Mouse (Mus musculus): ENCODE measurements around the gene P2ry14.

Gene P2ry14

DNA sequence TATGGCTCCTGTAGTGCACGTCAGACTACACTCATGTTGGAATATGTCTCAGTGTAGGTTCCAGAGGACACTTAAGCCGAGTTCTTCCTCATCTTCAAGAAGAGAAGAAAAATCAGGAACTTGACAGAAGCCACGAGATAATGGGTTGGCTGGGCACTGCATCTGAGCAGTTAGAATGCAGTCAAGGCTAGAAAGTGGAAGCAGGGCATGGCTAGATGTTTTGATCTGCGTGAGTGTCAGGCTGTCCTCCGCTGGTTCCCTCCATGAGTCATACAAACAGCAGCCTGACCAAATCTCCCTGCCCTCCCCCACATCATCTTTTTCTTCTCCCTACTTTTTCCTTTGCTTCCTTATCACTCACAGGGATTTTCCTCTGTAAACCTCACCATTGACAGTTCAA lies at the start of gene P2ry14:
P2ry14 (minus strand) TSS at position 195 of the 400 bp plus-strand sequence.
- DNase-seq, result no peak

DNA sequence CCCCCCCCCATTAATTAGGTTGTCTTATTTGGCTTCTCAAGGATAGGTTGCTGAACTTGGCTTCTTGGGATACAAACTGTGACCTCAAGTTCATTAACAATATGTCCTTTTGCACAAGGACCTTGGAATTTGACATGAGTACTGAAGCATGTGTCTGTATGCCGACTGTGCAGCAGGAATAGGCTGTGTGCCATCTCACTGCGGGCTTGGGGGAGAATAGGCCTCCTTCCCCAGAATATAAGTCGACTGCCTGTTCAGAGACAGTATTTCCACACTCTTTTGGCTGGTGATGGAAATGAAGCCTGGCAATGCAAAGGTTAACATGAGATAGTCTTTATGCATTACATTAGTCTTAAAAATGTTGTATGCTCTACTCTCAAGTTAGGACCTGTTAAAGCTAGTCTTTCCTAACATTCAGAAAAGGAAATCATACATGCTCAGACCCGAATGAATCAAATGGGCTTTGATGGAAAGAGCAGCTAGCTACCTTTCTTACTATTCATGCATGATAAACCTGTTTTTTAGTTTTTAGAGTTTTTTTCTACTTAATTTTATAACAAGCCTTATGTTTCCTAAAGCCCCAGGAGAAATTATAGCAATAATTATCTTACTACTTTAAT lies 44.0 kb upstream of the P2ry14 start:
- DNase-seq, result no peak

DNA sequence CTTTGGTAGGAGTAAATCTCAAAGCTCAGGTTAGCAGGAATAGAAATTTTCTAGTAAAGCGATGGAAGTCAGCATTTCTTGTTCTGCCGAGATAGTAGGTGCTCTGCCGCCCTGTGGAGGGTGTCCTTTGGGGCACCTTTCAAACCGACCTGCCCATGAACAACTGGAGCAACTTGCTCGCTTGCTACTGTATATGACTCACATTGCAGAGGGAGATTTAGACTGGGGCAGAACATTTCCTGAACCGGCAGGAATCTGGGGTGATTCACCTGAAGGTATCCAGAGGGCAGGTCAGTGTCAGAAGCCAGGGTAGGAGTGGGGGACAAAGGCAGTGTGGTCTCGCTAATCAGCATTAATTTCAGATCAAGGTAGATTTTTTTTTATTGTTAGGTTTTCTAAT lies 41.5 kb upstream of the P2ry14 start, which contains the start of gene Gpr87:
Gpr87 (minus strand) TSS at position 167 of the 400 bp plus-strand sequence.
- no peak for DNase-seq

DNA sequence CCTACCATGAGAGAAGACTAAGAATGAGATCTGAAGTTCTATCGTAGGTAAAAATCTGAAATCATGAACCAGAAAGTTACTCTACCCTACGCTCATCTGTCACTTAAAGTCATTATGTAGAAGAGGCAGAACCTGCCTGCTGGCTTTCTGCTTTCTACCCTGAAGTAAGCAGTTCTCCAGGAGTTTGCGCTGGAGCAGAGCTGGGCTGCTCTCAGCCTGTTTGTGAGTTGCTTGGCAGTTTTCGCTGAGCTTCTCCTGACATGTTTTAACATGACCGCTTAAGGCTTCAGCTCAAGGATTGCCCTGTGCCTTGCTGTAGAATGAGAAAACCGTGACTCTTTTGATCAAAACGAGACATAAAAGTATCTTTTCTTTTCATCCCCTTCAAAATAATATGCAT lies 40.7 kb upstream of the P2ry14 start:
- DNase-seq, result no peak

DNA sequence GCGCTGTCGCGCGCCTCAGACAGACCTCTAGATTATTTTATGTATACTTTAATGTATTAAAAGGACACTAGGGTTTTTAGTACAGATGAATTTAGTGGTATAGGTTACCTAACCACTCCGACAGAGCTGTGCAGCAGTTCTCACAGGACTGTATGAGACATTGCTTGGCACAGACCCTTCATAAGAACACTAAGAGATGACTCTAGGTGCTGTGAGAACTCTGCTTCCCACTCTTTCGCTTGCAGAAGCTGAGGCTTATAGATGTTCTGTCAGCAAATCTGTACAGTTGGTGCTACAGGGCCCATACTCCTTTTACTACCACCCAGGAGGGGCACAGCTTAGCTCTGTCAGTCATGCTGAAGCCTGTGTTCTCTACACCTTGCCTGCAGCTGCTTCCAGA lies 38.3 kb upstream of the P2ry14 start:
- DNase-seq, result no peak

DNA sequence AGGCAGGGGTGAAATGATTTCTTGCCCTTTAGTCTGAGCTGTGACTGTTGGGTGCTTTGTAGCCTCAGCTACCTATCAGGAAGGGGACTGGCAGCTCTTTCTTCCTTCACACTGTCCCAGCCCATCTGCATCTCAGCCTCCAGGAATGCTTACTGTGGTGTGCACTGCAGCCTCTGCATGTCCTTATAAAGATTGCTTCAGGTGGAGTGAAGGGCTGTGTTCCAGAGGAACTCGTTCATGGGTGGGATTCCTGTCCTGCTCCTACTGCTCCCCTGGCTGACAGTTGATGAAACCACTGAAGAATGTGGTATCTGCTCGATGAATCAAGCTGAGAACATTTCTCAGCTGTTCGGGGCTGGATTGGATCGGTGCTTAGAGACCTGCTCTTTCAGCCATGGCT lies 33.9 kb upstream of the P2ry14 start:
- no peak for DNase-seq

DNA sequence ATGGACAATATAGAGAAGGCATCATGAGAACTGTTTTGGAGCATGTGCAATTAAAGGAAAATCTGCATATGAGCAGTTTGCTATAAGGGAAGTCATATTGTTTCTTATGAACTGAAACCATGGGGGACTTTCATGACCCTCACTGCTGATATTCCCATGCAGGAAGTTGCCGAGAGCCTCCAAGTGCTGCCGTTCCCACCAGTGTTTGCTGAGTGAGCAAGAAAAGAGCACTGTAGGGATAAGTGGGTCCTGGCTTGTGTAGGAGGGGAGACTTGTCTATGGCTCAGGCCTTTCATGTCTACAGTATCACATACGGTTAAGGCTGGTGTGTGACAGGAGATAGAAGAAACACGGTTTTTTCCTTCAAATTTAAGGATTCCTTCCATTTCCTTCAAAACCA lies 32.2 kb upstream of the P2ry14 start:
- no peak for DNase-seq

DNA sequence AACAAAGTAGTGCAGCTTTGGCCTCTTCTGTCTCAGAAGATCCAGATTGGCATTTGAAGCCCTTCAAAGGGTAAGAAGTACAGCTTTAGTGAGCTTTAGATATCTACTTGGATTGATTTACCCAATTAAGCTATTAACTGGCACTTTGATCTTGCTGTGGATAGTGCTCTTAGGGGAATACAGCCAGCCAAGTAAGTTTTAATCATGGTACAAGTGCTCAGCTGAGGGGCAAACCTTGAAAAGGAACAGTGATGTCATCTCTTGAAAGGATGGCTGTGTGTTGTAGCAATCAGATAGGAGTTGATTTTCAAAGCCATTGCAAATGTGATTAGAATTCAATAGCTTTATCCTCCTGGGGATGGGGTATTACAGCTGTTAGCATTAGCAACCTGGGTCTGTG lies 28.7 kb upstream of the P2ry14 start:
- DNase-seq, result no peak

DNA sequence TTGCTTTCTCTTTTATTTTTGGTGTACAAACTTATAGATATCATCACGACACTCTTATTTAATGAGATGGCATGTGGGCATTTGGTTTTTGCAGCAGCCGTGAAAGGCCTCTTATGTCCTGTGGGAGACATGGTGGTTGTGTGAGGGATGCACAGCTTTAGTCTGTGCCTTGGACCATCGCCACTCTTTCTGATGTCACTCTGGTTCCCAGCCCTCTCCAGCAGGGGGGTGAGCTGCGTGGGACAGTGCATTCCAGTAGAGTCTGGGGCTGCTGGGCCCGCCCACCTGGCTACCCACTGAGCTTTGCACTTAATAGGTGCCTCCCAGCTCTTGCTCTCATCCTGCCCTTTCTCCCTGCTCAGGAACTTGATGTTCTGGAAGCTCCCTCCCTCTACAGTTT lies 27.7 kb upstream of the P2ry14 start:
- DNase-seq, result no peak

DNA sequence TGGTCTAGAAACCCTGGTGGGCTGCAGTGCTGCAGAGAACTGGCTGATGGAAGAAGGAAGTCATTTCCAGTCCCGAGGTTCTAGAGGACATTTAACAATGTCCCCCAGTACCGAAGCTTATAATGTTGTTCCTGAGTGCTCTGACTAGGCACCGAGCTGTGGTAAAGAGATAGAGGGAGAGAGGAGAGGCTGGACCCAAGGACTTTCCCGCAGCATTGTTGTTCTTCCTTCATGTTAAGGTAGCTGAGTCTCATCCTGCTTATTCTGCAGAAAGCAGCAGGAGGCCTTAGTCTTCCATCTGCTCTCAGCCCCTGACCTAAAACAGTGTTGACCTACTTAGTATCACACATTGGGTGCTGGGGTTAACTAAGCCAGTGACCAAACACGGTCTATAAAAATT lies 23.5 kb upstream of the P2ry14 start:
- DNase-seq, result no peak

DNA sequence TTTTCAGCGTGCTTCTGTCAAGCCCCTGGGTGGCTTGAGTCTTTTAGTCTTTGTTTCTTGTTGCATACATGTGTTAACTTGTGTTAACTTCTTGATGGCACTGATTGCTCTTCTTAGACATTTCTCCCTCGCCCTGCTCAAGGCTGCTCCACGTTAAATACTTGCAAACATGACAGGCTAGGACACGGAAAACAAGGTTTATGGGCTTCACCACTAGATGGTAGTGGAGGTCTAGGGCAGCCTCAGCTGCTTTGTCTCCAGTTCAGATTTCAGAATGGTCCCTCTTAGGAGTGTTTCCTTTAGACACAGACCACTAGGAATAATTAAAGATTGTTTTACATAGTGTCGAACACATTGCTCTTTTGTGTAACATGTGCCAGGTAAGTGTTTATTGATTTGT lies 21.8 kb upstream of the P2ry14 start:
- no peak for DNase-seq

DNA sequence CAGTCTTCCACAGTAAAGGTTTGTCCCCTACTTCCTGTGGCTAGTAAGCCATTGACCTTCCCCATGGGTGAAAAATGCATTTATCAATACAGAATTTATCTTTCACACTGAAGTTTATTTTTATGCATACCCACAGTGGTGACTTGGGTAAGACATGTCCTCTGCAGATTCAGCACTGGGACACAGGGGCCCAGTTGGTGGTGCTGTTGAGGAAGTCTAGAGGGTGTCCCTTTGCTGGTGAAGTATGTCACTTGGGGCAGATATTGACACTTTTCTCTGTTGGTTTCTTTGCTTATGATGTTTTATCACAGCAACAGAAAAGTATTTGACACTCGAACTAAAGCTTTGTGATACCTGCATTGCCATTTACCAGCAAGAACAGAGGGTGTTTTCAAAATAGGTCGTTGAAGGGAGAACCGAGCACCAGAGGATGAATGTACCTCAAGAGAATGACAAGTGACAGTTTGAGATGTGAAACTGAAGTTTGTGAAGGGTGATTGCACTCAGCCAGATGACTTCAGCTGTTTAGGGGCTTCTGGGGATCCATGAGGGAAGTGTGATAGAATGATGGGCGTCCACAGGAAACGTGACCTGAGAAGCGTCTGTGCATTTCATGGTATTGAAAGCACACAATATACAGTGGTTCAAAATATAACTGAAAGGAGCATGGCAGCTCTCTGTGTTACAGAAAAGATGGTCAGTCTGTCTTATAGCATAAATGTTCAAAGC lies 21.2 kb upstream of the P2ry14 start:
- DNase-seq, result no peak

DNA sequence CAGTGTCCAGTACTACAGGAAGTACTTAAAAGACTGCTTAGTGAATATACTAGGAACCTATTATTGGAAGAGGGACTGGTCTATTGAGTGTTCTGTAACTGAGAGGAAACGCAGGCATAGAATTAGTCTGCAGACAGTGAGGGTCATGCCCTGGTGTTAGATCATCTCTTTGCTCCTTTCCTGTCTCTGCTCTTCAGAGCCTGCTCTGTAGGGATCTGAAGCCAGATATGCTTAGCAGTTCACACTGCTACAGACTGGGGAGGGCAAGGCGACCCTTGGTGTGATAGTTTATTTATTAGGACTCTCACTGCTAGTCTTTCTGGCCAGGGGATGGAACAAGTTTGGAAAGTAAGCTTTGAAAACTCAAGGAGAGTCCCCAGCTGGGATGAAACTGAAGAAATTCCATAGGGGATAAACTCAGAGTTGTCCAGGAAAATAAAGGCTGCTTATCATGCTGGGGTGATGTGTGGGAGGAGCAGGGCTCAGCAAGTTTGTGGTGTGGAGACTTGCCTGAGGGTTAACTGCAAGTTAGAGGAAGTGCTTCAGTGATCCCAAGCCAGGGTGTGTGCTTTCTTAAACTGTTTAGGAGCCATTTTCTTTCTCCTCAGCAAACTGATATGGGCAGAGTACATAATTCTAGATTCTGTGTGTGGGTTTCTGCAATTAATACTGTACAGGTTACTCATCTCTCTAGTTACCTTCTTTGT lies 16.7 kb upstream of the P2ry14 start:
- DNase-seq, result no peak

DNA sequence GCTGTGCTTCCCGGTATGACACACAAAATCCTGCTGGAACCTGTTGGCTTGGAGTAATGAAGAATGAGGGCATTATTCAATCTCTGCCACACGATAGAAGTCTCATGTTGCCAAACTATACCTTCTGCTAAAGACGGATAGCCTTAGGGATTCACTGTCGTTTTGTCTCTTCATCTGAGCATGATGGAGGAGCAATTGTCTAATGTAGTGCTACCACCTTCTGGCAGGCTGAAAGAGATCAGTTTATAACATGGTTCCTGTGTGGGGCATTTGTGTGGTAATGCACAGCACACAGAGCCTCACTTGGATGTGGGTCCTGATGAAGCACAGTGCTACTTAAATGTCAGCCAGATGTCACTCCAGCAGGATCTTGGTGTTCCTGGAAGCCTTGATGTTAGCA lies 15.8 kb upstream of the P2ry14 start:
- DNase-seq, result no peak

DNA sequence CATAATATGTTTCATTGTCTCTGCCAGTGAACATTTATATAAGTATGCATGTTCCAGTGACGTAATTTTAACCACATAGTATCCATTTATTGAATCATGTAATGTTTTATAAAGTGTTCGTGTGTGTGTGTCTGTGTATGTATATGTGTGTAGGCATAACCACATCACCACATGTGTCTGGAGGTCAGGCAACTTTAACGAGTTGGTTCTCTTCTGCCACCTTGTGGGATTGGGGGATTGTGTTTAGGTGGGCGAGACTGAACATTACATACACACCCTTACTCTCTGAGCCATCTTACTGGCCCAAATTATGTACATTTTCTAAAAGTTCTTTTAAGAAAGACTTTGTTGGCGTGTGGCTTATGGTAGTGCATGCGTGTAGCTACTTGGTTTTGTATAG lies 15.1 kb upstream of the P2ry14 start:
- DNase-seq, result no peak

DNA sequence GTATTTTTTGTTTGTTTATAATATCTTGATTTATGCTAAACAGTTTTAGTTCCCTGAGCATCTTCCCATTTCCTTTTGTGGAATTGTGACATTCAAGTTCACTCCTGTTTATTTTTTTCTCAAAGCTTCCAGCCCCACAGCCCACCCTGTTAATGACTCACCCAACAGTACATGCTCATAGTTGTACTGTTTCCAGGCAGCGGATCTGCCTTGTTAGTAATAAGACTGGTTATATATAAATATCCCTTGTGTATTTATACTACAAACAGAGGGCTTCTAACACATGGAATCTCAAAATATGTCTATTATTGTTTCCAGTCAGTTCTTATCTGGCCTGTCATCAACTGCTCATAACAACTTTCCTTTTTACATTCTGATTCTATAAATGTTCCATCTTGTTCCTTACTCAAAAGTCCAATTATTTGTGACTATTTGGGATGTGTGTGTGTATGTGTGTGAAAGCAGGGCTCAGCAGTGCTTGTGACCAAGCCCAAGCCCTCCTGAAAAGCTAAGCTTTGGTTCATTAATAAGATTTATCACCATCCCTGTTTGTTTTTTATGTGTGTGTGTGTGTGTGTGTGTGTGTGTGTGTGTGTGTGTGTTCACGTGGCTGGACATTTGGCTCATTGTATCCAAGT lies 14.1 kb upstream of the P2ry14 start:
- no peak for DNase-seq

DNA sequence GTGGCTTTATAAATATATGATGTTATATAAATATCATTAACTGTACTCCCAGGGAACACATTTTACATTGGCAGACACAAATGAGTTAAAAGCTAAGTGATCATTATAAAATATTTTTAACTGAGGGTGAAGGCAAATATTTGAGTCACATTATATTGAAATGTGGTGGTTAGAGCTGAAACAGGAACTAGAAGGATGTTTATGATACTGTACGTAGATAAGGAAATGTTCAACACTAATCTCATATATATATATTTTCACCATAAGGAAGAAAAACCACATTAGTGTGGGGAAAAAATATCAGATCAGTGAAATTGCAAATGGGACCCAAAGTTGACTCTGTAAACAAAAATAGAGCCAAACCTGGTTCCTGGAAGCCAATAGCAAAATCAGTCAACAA lies 7.0 kb upstream of the P2ry14 start:
- no peak for DNase-seq

DNA sequence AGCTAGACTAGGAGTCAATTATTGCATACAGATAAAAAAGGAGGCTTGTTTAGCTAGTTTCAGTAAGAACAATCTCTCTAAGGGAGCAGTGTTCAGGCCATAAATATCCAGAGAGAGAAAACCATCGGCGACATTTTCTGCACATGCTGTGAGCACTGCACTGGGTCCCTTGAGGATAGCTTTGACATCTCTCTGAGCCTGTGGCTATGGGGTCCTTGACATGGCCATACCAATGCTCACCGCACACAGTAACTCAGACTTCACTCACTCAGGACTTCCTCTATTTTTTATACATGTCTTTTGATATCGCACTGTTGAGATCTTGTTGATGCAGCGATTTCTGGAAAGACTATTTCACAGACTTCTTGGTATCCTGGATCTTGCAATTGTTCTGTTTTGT lies 3.6 kb upstream of the P2ry14 start:
- DNase-seq, result no peak

DNA sequence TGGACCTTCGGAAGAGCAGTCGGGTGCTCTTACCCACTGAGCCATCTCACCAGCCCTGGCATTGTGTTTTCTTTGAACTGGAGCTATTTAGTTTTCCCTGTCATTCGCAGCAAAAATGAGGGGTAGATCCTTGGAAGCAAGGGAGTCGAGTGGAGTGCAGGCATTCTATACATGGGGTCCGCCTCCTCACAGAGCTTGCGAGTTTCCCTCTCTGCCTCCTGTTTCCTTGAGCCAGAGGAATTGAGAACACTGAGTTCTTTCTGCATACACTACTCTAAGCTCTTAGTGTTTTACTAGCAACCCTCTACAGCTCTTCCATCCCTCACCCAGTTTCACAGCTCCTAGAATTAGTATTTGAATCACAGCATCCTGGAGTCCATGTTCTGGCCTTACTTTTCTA lies 2.0 kb upstream of the P2ry14 start:
- DNase-seq, result no peak

DNA sequence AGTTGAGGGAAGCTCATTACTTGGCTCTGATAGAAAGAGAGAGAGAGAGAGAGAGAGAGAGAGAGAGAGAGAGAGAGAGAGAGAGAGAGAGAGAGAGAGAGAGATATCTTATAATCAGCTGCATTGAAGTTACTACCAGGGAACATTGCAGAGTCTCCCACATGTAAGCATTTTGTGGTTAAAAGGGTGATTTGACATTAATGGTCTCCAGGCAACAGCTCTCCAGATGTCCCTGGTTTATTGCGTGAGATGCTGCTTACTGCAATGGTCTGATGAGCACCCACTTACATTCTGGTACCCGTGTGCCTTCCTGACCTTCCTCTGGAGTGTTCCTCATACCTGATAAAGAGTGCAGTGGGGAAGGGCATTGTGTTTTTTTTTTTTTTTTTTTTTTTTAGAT lies 1.5 kb upstream of the P2ry14 start:
- DNase-seq, result no peak

DNA sequence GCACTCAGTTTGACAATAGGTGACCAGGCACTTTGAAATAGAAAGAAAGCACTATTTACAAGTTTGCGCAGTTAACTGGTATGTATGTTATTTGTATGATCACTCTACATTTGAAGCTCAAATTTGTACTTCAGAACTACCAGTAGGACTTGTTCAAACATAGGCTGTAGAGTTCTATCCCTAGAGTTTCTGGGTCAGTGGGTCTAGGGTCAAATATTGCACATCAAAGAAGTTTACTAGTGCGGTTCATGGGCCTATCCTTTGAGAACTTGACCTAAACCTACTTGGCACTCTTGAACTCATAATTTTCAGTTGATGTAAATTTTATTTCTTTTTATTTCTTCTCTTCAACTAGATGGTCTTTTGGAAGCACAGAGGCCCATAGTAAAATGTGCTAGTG lies 2.8 kb downstream of the P2ry14 start:
- DNase-seq, result no peak

DNA sequence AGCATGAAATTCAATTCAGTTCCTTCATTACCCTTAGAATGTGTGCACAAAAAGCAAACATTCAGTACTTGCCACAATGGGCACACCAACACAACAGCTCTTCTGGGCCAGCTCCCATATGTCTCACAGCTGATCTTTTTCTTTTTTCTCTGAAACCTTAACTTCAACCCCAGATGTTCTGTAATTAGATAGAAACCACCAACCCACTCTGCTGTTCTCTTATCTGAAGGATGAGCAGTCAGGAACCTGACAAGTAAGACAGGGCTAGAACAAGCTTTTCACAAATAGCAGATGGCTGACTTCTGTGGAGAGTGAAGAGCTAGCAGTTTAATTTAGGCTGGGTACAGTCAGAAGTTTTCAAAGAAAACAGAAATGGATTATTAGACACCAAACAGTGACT lies 3.8 kb downstream of the P2ry14 start:
- no peak for DNase-seq

DNA sequence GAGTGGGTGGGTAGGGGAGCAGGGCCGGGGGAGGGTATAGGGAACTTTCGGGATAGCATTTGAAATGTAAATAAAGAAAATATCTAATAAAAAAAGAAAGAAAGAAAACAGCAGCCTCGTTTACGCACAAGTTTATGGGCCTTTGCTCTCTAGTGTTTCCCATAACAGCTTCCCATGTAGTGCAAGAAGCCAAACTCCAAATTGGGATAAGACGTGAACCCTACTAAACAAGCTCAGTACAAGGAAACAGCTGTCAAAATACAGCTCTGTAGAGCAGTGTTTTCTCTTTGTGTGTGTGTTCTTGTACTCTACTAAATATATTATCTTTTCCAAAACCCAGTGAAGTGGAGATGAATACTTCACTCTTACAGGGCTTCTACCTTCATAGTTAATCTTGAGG lies 8.2 kb downstream of the P2ry14 start:
- DNase-seq, result no peak

Measured in kidney, adult 18-20 months (tissue).